Mouse (Mus musculus) MEL (cell line): ENCODE measurements at regions not wholly inside any gene's neighbourhood (a gene's known extent, or its start where the extent isn't known, plus 50 kb on each side); places are given as distances from the start of the nearest gene placed in this dataset.

Experiments used
- GATA1 ChIP-seq: IDR thresholded peaks from 2 replicates; pipeline ENCODE4 v1.6.1; 2011; ENCODE audit warnings: low read depth, low read length, improper control_type of control experiment
- POLR2A ChIP-seq, 2 experiments: IDR thresholded peaks; 2 replicates each; pipeline ENCODE4 v1.6.1; 2011 to 2012; ENCODE audit warnings: low read length in 2 of 2, mild to moderate bottlenecking in 2 of 2, control low read depth in 1 of 2, improper control_type of control experiment in 1 of 2, low read depth in 1 of 2, moderate library complexity in 1 of 2; ENCODE audit not compliant: control insufficient read depth in 1 of 2, insufficient read depth in 1 of 2, poor library complexity in 1 of 2

DNA sequence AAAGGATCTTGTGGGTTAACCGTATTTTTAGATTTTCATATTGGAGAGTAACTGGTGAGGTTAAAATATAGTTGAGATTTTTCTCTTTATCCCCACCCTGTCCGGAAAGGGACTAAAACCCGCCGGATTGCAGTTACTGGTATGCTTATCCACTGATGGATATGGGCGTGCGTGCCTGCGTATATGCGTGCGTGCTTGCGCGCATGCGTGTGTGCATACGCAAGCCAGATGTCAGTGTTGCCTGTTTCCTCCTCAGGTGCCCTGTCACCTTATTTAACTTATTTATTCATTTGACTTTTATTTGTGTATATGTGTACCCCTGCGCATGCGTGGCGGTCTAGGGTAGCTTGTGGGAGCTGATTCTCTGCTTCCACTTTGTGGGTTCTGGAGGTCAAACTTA, 135.2 kb upstream of the Ubr2 start:
- no peak for TF ChIP-seq POLR2A (IDR thresholded peaks at IDR 0.05; ENCODE audit: control insufficient read depth in 1 of 2, insufficient read depth in 1 of 2, low read depth in 1 of 2, low read length in 2 of 2, poor library complexity in 1 of 2)
- no peak for TF ChIP-seq GATA1
